Mouse (Mus musculus) embryonic facial prominence, embryonic 11.5 days (tissue): ENCODE data around the gene Calcrl. TPM values are rescaled to one million over a fixed set of nuclear protein-coding genes. Genes with fewer than 3 reads are reported as not detected.
A peak's percentile ranks its signal among the peaks of the same experiment; 100 is the strongest.

Experiments used
- ATAC-seq: fragments of 200-750 bp; cut with Nextera tagmentation; replicated peaks from 2 replicates; pipeline ENCODE4 v1.8.0; 2017; ENCODE audit warnings: low read depth; ENCODE audit not compliant: insufficient number of reproducible peaks, low FRiP score, low TSS enrichment
- DNase-seq: peaks from one replicate; pipeline ENCODE4 v3.0.0-alpha.2; 2015; ENCODE audit warnings: low spot score
- H3K27ac ChIP-seq: fragments of 300-500 bp; sonication (generic); replicated peaks from 2 replicates; pipeline ENCODE4 v1.5.1; 2014; ENCODE audit warnings: mild to moderate bottlenecking, low read depth, low read length, control low read depth
- H3K27me3 ChIP-seq: fragments of 300-500 bp; sonication (generic); 2 replicates; pipeline ENCODE4 v1.6.1; 2014; ENCODE audit warnings: mild to moderate bottlenecking, low read length, moderate library complexity, mixed read lengths; ENCODE audit not compliant: control insufficient read depth, insufficient read depth
- H3K36me3 ChIP-seq: fragments of 300-500 bp; sonication (generic); replicated peaks from 2 replicates; pipeline ENCODE4 v1.6.1; 2014; ENCODE audit warnings: low read depth, mild to moderate bottlenecking, low read length, moderate library complexity, mixed read lengths; ENCODE audit not compliant: control insufficient read depth, insufficient read depth
- H3K4me1 ChIP-seq: fragments of 300-500 bp; sonication (generic); 2 replicates; pipeline ENCODE4 v1.6.1; 2014; ENCODE audit warnings: low read length, mixed read lengths; ENCODE audit not compliant: control insufficient read depth, insufficient read depth
- H3K4me2 ChIP-seq: fragments of 300-500 bp; sonication (generic); 2 replicates; pipeline ENCODE4 v1.6.1; 2014; ENCODE audit warnings: low read depth, mild to moderate bottlenecking, control low read depth, low read length, moderate library complexity
- H3K4me3 ChIP-seq: fragments of 300-500 bp; sonication (generic); 2 replicates; pipeline ENCODE4 v1.5.1; 2014; ENCODE audit warnings: low read depth, low read length, control low read depth
- H3K9ac ChIP-seq: fragments of 300-500 bp; sonication (generic); replicated peaks from 2 replicates; pipeline ENCODE4 v1.6.1; 2014; ENCODE audit warnings: mild to moderate bottlenecking, control low read depth, low read length
- H3K9me3 ChIP-seq: fragments of 300-500 bp; sonication (generic); replicated peaks from 2 replicates; pipeline ENCODE4 v1.6.1; 2016; ENCODE audit warnings: mild to moderate bottlenecking, low read length, inconsistent platforms, mixed read lengths; ENCODE audit not compliant: control insufficient read depth
- WGBS: fragments of 180-500 bp; shearing (Covaris S2); extraction: QIAGEN DNeasy Blood & Tissue Kit; methylation state at CpG from one replicate; pipeline ENCODE4 v1.1.7; 2014; 5-methylcytosine and 5-hydroxymethylcytosine counted together
- polyA plus RNA-seq: library from polyadenylated mRNA; unstranded; fragments of >200 nt; fragmentation: Nextera tagmentation; extraction: Ambion mirVana; gene quantifications from 2 replicates; pipeline ENCODE4 v1.2.1, GENCODE M21; 2014

Calcrl gene
- polyA plus RNA-seq, 1 experiment from 2014 or later, result 23.9 TPM

- DNase-seq, result no peak
- no peaks in the 10 kb centered on the region for H3K4me1 ChIP-seq
- ATAC-seq, result no peak
- H3K4me2 ChIP-seq, result no peak overlapping the region
- H3K36me3 ChIP-seq, result no peaks in the 10 kb centered on the region
- H3K9ac ChIP-seq, result no peak overlapping the region
- H3K27ac ChIP-seq, result no peak overlapping the region
- H3K9me3 ChIP-seq, result no peaks in the 10 kb centered on the region
- H3K27me3 ChIP-seq, result no peaks in the 10 kb centered on the region
- WGBS, result 75% methylated on average over 5 of the region's 5 CpGs
- H3K4me3 ChIP-seq, result no peak overlapping the region
Observed at GRCm38 (mm10) chr2:84378678-84379077, 46.5 kb downstream of the Calcrl start.

- Histone ChIP-seq H3K4me3 (no peak overlapping the region), H3K27me3 (no peaks in the 10 kb centered on the region), H3K27ac (no peak overlapping the region), H3K9me3 (no peaks in the 10 kb centered on the region), H3K4me1 (no peaks in the 10 kb centered on the region), H3K4me2 (no peak overlapping the region), H3K36me3 (no peaks in the 10 kb centered on the region), H3K9ac (no peak overlapping the region)
- 62% methylated on average over 5 of the region's 5 CpGs for WGBS
- ATAC-seq (no peak), DNase-seq (no peak)
Observed at GRCm38 (mm10) chr2:84369256-84369655, 56.0 kb downstream of the Calcrl start.

GRCm38 (mm10) chr2:84366742-84367141 lies 58.5 kb downstream of the Calcrl start:
- ATAC-seq (no peak), DNase-seq (no peak)
- no peak overlapping the region for H3K27ac ChIP-seq

GRCm38 (mm10) chr2:84365266-84365665 lies 59.9 kb downstream of the Calcrl start:
- H3K27ac ChIP-seq, result no peak overlapping the region
- no peak overlapping the region for H3K4me2 ChIP-seq
- H3K9ac ChIP-seq, result no peak overlapping the region
- no peak overlapping the region for H3K4me3 ChIP-seq
- ATAC-seq, result no peak
- 84% methylated on average over 3 of the region's 3 CpGs for WGBS
- H3K9me3 ChIP-seq, result no peaks in the 10 kb centered on the region
- no peak for DNase-seq
- no peaks in the 10 kb centered on the region for H3K27me3 ChIP-seq
- H3K36me3 ChIP-seq, result no peaks in the 10 kb centered on the region
- no peaks in the 10 kb centered on the region for H3K4me1 ChIP-seq

More at GRCm38 (mm10) chr2:84366742-84367141, 58.5 kb downstream of the Calcrl start:
- Histone ChIP-seq H3K9ac (no peak overlapping the region), H3K9me3 (no peaks in the 10 kb centered on the region), H3K4me1 (no peaks in the 10 kb centered on the region), H3K36me3 (no peaks in the 10 kb centered on the region), H3K27me3 (no peaks in the 10 kb centered on the region), H3K4me2 (no peak overlapping the region), H3K4me3 (no peak overlapping the region)

GRCm38 (mm10) chr2:84362779-84363719 lies 62.2 kb downstream of the Calcrl start:
- 0 out of 2 replicates have a peak, but pooled peaks have one; percentile 23 for ATAC-seq
- Histone ChIP-seq H3K27ac (no peak overlapping the region), H3K4me3 (no peak overlapping the region), H3K4me1 (no peaks in the 10 kb centered on the region), H3K4me2 (no peak overlapping the region), H3K9me3 (no peaks in the 10 kb centered on the region), H3K36me3 (no peaks in the 10 kb centered on the region), H3K27me3 (no peaks in the 10 kb centered on the region), H3K9ac (no peak overlapping the region)
- DNase-seq, result no peak
- WGBS, result 88% methylated on average over 6 of the region's 6 CpGs

- ATAC-seq, result no peak
- no peaks in the 10 kb centered on the region for H3K36me3 ChIP-seq
- no peak overlapping the region for H3K27ac ChIP-seq
- H3K4me3 ChIP-seq, result no peak overlapping the region
- H3K4me1 ChIP-seq, result no peaks in the 10 kb centered on the region
- no peak overlapping the region for H3K4me2 ChIP-seq
- no peaks in the 10 kb centered on the region for H3K9me3 ChIP-seq
- no peak overlapping the region for H3K9ac ChIP-seq
- DNase-seq, result no peak
- 62% methylated on average over 3 of the region's 3 CpGs for WGBS
- no peaks in the 10 kb centered on the region for H3K27me3 ChIP-seq
Observed at GRCm38 (mm10) chr2:84358690-84359343, 66.4 kb downstream of the Calcrl start.

- DNase-seq (no peak), ATAC-seq (no peak)
- Histone ChIP-seq H3K4me1 (no peaks in the 10 kb centered on the region), H3K4me2 (no peak overlapping the region), H3K9me3 (no peaks in the 10 kb centered on the region), H3K36me3 (no peaks in the 10 kb centered on the region), H3K4me3 (no peak overlapping the region), H3K27me3 (no peaks in the 10 kb centered on the region), H3K27ac (no peak overlapping the region), H3K9ac (no peak overlapping the region)
- WGBS, result 91% methylated on average over 4 of the region's 4 CpGs
Observed at GRCm38 (mm10) chr2:84355281-84355680, 69.9 kb downstream of the Calcrl start.

- ATAC-seq (no peak), DNase-seq (no peak)
- Histone ChIP-seq H3K4me2 (no peak overlapping the region), H3K27ac (no peak overlapping the region), H3K36me3 (no peaks in the 10 kb centered on the region), H3K9ac (no peak overlapping the region), H3K4me3 (no peak overlapping the region), H3K27me3 (no peaks in the 10 kb centered on the region), H3K9me3 (no peaks in the 10 kb centered on the region), H3K4me1 (no peaks in the 10 kb centered on the region)
- 84% methylated on average over 2 of the region's 2 CpGs for WGBS
Observed at GRCm38 (mm10) chr2:84347376-84347775, 77.8 kb downstream of the Calcrl start.
